Mouse (Mus musculus): ENCODE data around the gene Fos.

DNA sequence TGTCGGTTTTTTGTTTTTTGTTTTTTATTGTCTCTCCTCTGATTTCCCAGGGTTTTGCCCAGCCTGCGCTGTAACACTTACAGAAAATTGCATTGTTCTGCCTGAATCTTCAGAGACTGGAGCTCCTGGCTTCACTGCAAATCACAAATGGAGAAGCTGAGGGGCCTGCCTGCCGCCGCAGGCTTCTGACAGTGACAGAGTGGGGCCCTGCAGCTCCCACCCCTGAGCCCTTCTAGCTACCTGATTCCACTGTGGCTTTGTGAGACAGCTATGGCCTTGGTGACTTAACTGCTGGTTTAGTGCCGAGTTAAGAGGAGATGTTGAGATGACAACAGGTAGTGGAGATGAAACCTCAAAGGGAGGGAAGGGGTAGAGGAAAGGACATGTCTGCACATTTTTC lies 44.3 kb downstream of the Fos start:
- no peak for TF ChIP-seq CTCF (IDR thresholded peaks at IDR 0.05; ENCODE audit: low read depth, low read length)
- no peak for TF ChIP-seq POLR2A (IDR thresholded peaks at IDR 0.05; ENCODE audit: borderline replicate concordance, low read depth, low read length)

Measured in bone marrow macrophage, adult 2 months (primary cell).